Mouse (Mus musculus): Measurements from ENCODE around the gene Myocd.

Gene Myocd

DNA sequence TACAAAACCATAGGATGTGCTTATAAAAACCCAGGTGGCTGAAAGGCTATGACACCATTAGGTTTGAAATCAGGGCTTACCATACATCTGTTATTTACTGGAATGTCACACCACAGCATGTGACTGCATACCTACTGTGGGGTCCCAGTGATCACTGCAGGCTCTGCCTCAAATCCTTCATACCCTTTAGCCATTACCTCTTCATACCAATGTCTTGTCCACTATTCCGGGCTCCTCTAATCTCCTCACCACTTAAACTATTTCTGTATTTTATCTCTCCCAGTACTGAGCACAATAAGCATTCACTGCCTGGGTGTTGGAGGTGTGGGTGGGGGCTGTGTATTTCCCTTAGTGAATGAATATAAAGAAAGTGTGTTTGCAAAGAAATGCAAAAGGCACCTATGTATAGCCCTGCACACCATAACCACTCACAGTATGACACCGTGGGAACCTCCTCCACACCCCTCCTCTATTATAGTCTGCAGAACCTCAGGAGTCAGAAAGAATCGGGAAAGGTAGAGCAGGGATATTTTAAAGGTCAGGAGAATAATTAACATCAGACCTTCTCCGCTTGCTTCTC is 126.9 kb downstream of the Myocd start:
- DNase-seq (ENCODE audit: low spot score): no peak

DNA sequence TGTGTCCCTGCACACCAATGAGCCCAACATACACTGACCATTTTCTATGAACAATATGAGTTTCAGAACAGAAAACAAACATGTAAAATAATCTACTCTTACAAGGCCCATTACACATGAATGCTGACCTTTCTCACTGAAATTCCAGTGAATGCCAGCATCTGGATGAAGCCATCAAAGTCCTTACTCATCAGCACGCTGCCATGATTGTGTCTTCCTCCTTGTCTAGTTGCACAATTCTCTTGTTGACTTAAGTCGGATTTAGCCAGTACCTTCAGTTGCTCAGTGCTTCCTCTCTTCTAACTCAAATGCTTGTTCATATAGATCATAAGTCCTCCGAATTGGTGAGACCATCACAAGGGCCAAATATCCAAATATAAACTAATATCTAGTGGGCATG is 130.8 kb downstream of the Myocd start:
- DNase-seq (ENCODE audit: low spot score): no peak

DNA sequence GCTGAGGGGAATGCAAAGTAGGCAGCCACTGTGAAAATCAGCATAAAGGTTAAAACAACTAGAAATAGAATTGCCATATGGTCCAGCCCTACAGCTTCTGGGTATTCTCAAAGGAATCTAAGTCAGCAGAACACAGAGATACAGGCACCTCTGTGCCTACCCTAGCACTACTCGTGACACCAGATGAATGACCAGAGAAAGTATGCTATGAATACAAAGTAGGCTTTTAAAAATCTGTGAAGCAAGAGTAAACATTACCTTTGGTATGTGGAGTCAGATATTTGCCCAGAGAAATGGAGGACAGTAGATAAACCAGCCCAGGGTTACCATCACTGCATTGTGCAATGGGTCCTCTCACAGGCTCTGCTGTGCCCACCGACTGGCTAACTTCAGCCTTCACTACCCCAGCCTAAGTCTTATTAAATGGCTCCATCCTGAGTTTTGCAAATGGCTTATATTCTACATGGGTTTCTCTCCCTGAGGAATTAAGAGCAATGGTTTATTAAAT is 132.6 kb downstream of the Myocd start:
- DNase-seq (ENCODE audit: low spot score): no peak

DNA sequence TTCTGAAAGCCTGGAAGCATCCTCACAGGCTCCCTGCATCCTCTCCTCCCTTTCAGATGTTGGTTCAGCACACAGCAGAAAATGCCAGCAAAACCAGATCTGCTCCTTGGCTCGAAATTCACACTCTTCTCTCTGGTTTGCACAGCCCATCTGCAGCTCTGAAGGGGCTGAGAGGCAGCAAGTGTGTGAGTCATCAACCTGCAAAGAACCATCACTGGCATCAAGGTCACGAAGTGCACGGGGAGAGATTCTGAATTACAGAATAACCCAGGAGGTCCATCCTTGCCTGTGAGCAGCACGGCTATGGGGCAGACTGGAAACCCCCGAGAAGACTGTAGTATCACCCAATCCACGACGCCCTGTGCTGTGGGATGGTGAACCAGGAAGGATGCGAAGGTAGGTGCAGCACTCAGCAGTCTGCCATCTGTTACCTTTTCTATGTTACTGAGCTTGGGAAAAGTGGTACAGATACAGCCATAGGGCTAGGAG is 134.5 kb downstream of the Myocd start:
- DNase-seq (ENCODE audit: low spot score): peak; percentile 42

DNA sequence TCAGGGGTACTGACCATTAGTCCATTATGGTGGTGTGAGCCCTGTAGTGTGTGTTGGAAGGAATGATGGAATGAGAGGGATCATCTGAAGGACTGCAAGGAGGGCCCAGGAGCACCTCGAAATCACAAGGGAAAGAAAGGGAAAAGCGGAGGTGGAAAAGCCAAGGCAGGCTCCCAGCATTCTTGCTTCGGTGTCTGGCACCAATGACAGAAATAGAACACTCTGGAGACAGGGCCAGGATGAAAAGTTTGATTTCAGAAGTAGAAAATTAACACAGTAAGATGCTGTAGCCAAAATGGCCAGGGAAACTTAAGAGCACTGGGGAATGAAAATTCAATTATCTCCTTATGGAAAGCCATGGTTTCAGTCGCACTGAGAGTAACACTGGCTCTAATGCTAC is 136.1 kb downstream of the Myocd start:
- DNase-seq (ENCODE audit: low spot score): no peak

DNA sequence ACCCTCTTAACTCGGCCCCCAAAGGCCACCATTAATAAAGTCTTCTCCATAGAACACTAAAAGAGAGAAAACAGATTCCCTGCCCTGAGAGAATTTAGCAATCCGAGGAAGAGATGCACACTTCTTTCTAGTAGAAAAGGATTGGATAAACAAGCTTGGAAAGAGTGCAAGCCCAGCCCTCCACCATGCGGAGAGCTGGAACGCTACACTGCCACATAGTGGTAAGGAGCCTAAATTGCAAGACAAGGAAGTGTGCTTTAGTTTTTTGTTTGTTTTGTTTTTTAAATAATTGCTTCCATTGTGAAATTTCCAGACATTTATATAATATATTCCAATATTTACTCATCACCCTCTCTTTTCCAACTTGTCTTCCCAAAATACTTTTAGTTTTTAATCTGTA is 140.7 kb downstream of the Myocd start:
- no peak for DNase-seq (ENCODE audit: low spot score)

DNA sequence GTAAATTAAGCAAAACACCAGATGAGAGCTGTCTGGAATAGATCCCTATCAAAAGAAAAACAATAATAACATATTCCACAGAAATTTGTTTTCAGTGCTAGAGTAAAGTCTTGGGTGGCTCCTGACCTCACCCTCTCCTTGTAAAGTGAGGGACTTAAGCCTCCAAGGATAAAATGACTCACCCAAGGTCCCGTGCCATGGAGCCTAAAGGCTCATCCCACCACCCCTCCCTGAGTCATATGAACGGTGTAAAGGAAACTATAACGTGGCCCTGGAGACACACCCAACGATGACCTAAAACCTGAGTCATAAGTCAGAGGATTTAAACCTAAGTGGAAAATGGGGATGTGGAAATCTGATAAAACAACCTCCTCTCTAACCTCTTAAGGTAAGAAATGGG is 141.1 kb downstream of the Myocd start:
- DNase-seq (ENCODE audit: low spot score): no peak

DNA sequence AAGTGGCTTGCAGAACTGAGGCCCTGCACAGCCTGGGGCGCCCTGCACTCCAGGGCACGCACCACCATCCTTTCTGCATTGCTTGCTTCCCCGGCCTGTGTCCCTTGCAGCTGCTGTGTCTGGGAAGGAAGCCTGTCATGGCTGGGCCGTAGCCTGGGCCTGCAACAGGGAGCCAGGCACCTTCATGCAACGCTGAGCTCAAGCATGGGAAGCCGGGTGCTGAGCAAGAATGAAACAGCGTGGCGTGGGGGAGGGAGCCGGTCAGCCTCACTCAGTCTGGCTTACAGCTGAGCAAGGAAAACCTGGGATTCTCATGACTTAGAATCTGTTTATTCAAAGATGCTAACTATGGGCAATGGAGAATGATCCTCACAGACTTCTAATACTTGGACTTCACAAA is 143.2 kb downstream of the Myocd start:
- DNase-seq (ENCODE audit: low spot score): peak; percentile 40

Data from layer of hippocampus, adult 11-12 months (tissue).